Comparison of ENCODE assay signal across 9 mouse cellular contexts in the genomic region with DNA sequence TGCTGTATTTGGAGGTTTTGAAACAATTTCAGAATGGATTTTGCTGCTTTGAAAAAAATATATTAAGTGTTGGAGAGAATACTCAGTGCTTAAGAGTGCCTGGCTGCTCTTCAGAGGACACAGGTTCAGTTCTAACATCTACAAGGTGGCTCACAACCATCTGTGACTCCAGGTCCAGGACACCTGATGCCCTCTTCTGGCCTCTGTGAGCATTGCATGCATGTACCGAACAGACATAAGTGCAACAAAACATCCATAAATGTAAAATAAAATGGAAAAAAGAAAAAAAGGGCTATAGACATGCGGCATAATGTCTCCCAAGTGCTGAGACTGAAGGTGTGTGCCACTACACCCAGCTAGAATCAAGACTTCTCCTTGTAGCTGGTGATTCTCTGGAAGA. TPM values are rescaled to one million over a fixed set of nuclear protein-coding genes. Genes with fewer than 3 reads are reported as not detected.
DNase-seq lines count a peak whose midpoint lies in the region; TF ChIP-seq lines count a peak whose summit lies in the region.
"Had no signal": no experiment of that assay in that cellular context is flagged by ENCODE, and none has a peak within 500 bp of the region (broad histone marks: within the 10 kb centered on the region; RNA-seq: fewer than 3 reads in every experiment).

No protein-coding gene starts in this region.

- H3K4me1 ChIP-seq in testis, adult 2 months (ENCODE audit: control insufficient read depth, insufficient read depth, low read length), result peaks cover 3% of the 10 kb centered on the region

- peak; percentile 59 for DNase-seq in gastrocnemius, adult 18-20 months (ENCODE audit: low spot score)
- DNase-seq in gastrocnemius, postnatal 25 days, result no peak
- no peak for DNase-seq in testis, postnatal 14 days (ENCODE audit: low spot score)
- peak; percentile 84 to 89 for DNase-seq in cerebellum, postnatal 10 days
- peak; percentile 75 for DNase-seq in induced T-regulatory cell, adult 2 months (ENCODE audit: low read depth)
- peak; percentile 73 for DNase-seq in lung, postnatal 14 days
- peak; percentile 60 for DNase-seq in thymus, postnatal 0 days (ENCODE audit: low spot score)

- TF ChIP-seq CTCF in testis, adult 2 months (IDR thresholded peaks at IDR 0.05; ENCODE audit: control insufficient read depth, insufficient read depth, insufficient replicate concordance, low read depth, low read length), result peak; percentile 51; the same call in 1 of the 2 replicates

- H3K27me3 ChIP-seq in testis, adult 2 months (ENCODE audit: control insufficient read depth, insufficient read depth, low read length), result no peaks in the 10 kb centered on the region

- no peak for TF ChIP-seq POLR2A in testis, adult 2 months (IDR thresholded peaks at IDR 0.05; ENCODE audit: control insufficient read depth, low read depth, low read length)

- H3K36me3 ChIP-seq in testis, adult 2 months (ENCODE audit: control insufficient read depth, insufficient read depth, low read length), result no peaks in the 10 kb centered on the region

- no peak overlapping the region for H3K4me3 ChIP-seq in testis, adult 2 months (ENCODE audit: control insufficient read depth, low read depth, low read length)

- no peak overlapping the region for H3K27ac ChIP-seq in testis, adult 2 months (ENCODE audit: control insufficient read depth, insufficient read depth, low read depth, low read length)

RNA-seq across cellular contexts. Expression of gene Homez, which starts 10.2 kb away (rescaled TPM):
- total RNA-seq in gastrocnemius, adult 18-20 months (2021), result 1 to 10 TPM; 4.3 to 5.1 TPM
- total RNA-seq in gastrocnemius, postnatal 25 days (2021), result 1 to 10 TPM; 3.3 to 4.5 TPM
- polyA plus RNA-seq in testis, adult 2 months (2012; rRNA removed), result 94.0 and 97.4 TPM in 2 replicates
- 7.2 and 8.8 TPM in 2 replicates for polyA plus RNA-seq in thymus, postnatal 0 days (2015; fragmentation: Nextera tagmentation; extraction: Ambion mirVana)

RNA-seq across cellular contexts. Expression of gene Ppp1r3e, which starts 16.8 kb away (rescaled TPM):
- total RNA-seq in gastrocnemius, adult 18-20 months (2021), result 1 to 10 TPM; 2.4 to 4.5 TPM
- total RNA-seq in gastrocnemius, postnatal 25 days (2021), result 1 to 10 TPM; 3.0 to 3.5 TPM
- 5.4 TPM in 2 replicates for polyA plus RNA-seq in testis, adult 2 months (2012; rRNA removed)
- 1.8 and 2.2 TPM in 2 replicates for polyA plus RNA-seq in thymus, postnatal 0 days (2015; fragmentation: Nextera tagmentation; extraction: Ambion mirVana)

RNA-seq across cellular contexts. Expression of gene Bcl2l2, which starts 22.7 kb away (rescaled TPM):
- 10 to 100 TPM; 22.3 to 27.3 TPM for total RNA-seq in gastrocnemius, adult 18-20 months (2021)
- total RNA-seq in gastrocnemius, postnatal 25 days (2021), result 10 to 100 TPM; 21.6 to 24.4 TPM
- 29.4 and 31.2 TPM in 2 replicates for polyA plus RNA-seq in testis, adult 2 months (2012; rRNA removed)
- 1.5 and 1.7 TPM in 2 replicates for polyA plus RNA-seq in thymus, postnatal 0 days (2015; fragmentation: Nextera tagmentation; extraction: Ambion mirVana)

RNA-seq across cellular contexts. Expression of gene Gm20521, which starts 22.7 kb away (rescaled TPM):
- 1 to 10 TPM; 2.9 to 3.0 TPM for total RNA-seq in gastrocnemius, adult 18-20 months (2021)
- total RNA-seq in gastrocnemius, postnatal 25 days (2021), result 1 to 10 TPM; 1.3 to 2.3 TPM
- 2.0 and 2.2 TPM in 2 replicates for polyA plus RNA-seq in testis, adult 2 months (2012; rRNA removed)
- 1.2 TPM in 1 of 2 replicates, not detected in the other for polyA plus RNA-seq in thymus, postnatal 0 days (2015; fragmentation: Nextera tagmentation; extraction: Ambion mirVana)
- polyA plus RNA-seq: neural tube, embryonic 14.5 days had no signal

RNA-seq across cellular contexts. Expression of gene Pabpn1, which starts 31.8 kb away (rescaled TPM):
- 10 to 100 TPM; 46.1 to 51.0 TPM for total RNA-seq in gastrocnemius, adult 18-20 months (2021)
- 10 to 100 TPM; 47.1 to 52.7 TPM for total RNA-seq in gastrocnemius, postnatal 25 days (2021)
- 341 and 429 TPM in 2 replicates for polyA plus RNA-seq in testis, adult 2 months (2012; rRNA removed)
- 91.7 and 109 TPM in 2 replicates for polyA plus RNA-seq in thymus, postnatal 0 days (2015; fragmentation: Nextera tagmentation; extraction: Ambion mirVana)

Comparison
In these comparisons a context has a peak if more than half of its experiments do, and no peak if none do; other contexts are left out.
1. DNase-seq: peak in gastrocnemius, adult 18-20 months (single experiment), cerebellum, postnatal 10 days (2 of 2), induced T-regulatory cell, adult 2 months (single experiment), lung, postnatal 14 days (single experiment) and thymus, postnatal 0 days (single experiment); none in gastrocnemius, postnatal 25 days (single experiment) and testis, postnatal 14 days (single experiment).